Mouse (Mus musculus): Measurements from ENCODE around the gene Trio. TPM values are rescaled to one million over a fixed set of nuclear protein-coding genes. Genes with fewer than 3 reads are reported as not detected.
A peak's percentile ranks its signal among the peaks of the same experiment; 100 is the strongest.

Trio gene
- total RNA-seq, 1 experiment from 2014 or later: 24.6 TPM

DNA sequence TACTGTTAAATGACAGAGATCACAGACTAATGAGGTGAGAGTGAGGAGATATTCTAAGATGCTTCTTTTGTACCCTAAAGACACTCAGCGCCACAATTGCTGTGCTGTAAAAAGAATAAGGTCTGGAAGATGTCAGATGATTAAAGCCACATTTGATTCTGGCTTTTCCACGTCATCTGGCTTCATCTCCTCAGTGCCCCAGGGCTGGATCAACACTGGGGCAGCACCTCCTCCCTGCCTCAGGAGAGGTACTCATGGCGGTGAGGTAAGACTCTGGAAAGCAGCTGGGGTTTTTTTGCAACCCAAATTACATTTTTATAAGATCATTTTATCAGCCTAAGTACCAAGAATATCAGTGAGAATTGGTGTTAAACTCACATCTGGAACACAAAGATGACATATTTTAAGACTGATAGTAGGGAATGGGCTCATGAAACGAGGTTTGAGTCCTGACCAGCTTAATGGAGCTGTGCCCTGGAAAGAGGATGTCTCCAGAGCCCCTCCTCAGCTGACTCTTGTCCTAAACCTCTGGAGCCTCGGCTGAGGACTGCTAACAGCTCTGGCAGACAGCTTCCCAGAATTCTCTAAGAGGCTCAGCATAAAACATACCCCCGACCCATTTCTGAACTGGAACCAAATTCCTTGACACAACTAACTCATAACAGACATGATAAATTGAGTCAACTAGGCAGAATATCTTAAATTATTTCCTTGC, 210.8 kb downstream of the Trio start:
- ATAC-seq (replicated peaks in 1 of 2; ENCODE audit: insufficient read depth in 1 of 2, low FRiP score in 2 of 2, low TSS enrichment in 1 of 2, low read depth in 1 of 2, poor library complexity in 2 of 2, severe bottlenecking in 2 of 2): no peak

- ATAC-seq (replicated peaks in 1 of 2; ENCODE audit: insufficient read depth in 1 of 2, low FRiP score in 2 of 2, low TSS enrichment in 1 of 2, low read depth in 1 of 2, poor library complexity in 2 of 2, severe bottlenecking in 2 of 2): no peak
Measured at GRCm38 (mm10) chr15:27810793-27811488, 214.7 kb downstream of the Trio start.

- ATAC-seq (replicated peaks in 1 of 2; ENCODE audit: insufficient read depth in 1 of 2, low FRiP score in 2 of 2, low TSS enrichment in 1 of 2, low read depth in 1 of 2, poor library complexity in 2 of 2, severe bottlenecking in 2 of 2): no peak
Measured at GRCm38 (mm10) chr15:27810262-27810661, 215.4 kb downstream of the Trio start.

- peak; percentile 65 to 79 for ATAC-seq (replicated peaks in 1 of 2; ENCODE audit: insufficient read depth in 1 of 2, low FRiP score in 2 of 2, low TSS enrichment in 1 of 2, low read depth in 1 of 2, poor library complexity in 2 of 2, severe bottlenecking in 2 of 2)
Measured at GRCm38 (mm10) chr15:27808596-27809276, 216.9 kb downstream of the Trio start.

DNA sequence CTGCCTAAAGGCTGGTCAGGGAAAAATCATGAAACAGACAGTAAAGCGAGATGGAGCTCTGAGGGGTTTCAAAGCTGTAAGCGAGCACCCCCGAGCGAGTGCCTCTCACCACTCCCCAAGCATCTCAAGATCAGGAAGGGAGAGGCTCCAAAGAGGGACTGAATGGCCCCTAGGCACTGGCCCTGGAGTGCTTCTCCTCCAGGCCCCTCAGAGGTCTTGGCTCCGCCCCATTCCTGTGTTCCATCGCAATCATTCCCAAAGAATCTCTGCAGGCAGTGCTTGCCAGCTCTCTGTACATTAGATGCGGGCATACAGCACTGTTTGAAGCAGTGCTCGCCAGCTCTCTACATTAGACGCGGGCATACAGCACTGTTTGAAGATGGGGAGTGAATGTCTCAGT, 219.4 kb downstream of the Trio start:
- ATAC-seq (replicated peaks in 1 of 2; ENCODE audit: insufficient read depth in 1 of 2, low FRiP score in 2 of 2, low TSS enrichment in 1 of 2, low read depth in 1 of 2, poor library complexity in 2 of 2, severe bottlenecking in 2 of 2): no peak

DNA sequence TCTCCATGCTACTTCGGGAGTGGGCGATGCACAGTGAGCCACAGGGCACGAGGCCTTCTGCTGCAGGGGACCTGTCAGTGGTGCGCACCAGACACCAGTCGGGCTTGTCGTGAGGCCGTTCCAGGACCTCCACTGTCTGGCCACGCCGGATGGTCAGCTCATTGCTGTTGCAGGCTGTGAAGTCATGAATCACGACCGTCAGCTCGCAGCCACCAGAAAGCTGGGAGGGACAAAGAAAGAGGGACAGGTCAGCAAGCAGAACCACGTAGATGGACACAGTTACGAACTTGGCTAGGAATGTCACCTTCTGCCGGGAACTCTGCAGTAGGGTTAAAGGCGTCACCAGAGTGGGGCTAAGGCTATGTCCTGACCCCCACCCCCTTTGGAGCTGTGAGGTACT, 220.0 kb downstream of the Trio start:
- no peak for ATAC-seq (replicated peaks in 1 of 2; ENCODE audit: insufficient read depth in 1 of 2, low FRiP score in 2 of 2, low TSS enrichment in 1 of 2, low read depth in 1 of 2, poor library complexity in 2 of 2, severe bottlenecking in 2 of 2)

- ATAC-seq (replicated peaks in 1 of 2; ENCODE audit: insufficient read depth in 1 of 2, low FRiP score in 2 of 2, low TSS enrichment in 1 of 2, low read depth in 1 of 2, poor library complexity in 2 of 2, severe bottlenecking in 2 of 2): no peak
Measured at GRCm38 (mm10) chr15:27804447-27804846, 221.2 kb downstream of the Trio start.

GRCm38 (mm10) chr15:27803568-27804345, 221.9 kb downstream of the Trio start:
- ATAC-seq (replicated peaks in 1 of 2; ENCODE audit: insufficient read depth in 1 of 2, low FRiP score in 2 of 2, low TSS enrichment in 1 of 2, low read depth in 1 of 2, poor library complexity in 2 of 2, severe bottlenecking in 2 of 2): no peak

DNA sequence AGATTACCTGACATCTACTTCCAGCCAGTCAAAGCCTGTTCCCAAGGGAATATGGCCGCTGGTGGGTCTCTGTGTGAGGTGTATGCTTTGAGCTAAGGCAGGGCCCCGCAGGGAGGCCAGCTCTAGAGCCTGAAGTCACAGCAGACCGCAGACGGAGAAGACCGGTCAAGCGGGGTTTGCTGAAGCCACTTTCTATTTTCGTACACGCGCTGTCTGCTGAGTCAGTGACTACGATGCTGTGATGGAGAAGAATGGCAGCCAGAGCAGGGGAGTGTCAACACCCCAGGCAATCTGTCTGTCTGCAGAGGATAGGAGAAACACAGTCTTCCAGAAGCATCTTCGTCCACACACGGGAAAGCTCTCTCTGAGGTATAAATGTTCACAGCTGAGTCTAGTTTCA, 223.4 kb downstream of the Trio start:
- no peak for ATAC-seq (replicated peaks in 1 of 2; ENCODE audit: insufficient read depth in 1 of 2, low FRiP score in 2 of 2, low TSS enrichment in 1 of 2, low read depth in 1 of 2, poor library complexity in 2 of 2, severe bottlenecking in 2 of 2)

DNA sequence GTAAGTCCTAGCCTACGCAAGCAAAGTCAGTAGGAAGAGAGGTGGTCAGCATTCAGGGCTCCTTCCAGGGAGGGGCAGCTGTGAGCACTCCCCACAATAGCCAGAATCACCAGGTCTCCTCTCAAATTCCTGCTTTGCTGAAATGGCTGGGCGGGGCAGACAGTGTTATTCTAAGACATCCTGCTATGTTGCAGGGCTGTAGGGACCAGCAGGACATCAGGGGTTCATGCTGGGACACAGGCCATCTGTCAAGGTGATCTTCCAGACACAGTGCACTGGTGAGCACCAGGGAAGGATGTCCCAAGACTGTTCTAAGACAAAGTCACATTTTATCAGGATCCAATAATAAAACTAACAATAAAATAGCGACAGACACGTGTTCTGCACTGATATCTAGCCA, 224.5 kb downstream of the Trio start:
- no peak for ATAC-seq (replicated peaks in 1 of 2; ENCODE audit: insufficient read depth in 1 of 2, low FRiP score in 2 of 2, low TSS enrichment in 1 of 2, low read depth in 1 of 2, poor library complexity in 2 of 2, severe bottlenecking in 2 of 2)

DNA sequence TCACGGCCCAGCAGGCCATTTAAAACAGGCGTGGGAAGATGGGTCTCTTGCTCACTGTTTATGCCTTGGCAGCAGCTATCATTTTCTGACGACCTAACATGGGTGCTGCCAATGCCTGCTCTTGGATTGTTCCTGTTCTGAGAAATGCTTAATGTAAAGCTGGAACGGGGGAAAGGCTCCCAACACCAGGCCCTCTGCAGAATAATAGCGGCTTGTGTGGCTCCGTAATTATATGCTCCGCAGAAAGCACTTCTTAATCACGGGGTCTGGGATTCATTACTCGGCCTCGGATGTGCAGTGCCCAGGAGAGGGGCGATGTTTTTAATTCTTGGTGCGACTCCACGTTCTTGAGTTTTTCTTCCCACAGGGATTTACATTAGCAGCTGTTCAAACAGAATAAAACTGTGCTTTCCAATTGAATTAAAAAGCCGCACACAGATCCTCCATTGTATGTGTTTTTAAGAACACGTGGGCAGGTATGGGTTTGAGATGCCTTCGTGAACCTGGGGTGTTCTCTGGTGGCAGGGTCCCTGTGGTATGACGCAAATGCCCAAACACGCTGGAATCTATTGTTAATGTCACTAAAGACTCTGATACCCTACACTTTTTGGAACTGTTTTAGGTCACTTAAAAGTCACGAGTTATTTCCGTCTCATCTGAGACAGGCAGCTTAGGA, 228.0 kb downstream of the Trio start:
- ATAC-seq (replicated peaks in 1 of 2; ENCODE audit: insufficient read depth in 1 of 2, low FRiP score in 2 of 2, low TSS enrichment in 1 of 2, low read depth in 1 of 2, poor library complexity in 2 of 2, severe bottlenecking in 2 of 2): no peak

GRCm38 (mm10) chr15:27796868-27797222, 228.8 kb downstream of the Trio start:
- peak; percentile 28 to 33; a peak in 3 of 4 replicates for ATAC-seq (replicated peaks in 1 of 2; ENCODE audit: insufficient read depth in 1 of 2, low FRiP score in 2 of 2, low TSS enrichment in 1 of 2, low read depth in 1 of 2, poor library complexity in 2 of 2, severe bottlenecking in 2 of 2)

DNA sequence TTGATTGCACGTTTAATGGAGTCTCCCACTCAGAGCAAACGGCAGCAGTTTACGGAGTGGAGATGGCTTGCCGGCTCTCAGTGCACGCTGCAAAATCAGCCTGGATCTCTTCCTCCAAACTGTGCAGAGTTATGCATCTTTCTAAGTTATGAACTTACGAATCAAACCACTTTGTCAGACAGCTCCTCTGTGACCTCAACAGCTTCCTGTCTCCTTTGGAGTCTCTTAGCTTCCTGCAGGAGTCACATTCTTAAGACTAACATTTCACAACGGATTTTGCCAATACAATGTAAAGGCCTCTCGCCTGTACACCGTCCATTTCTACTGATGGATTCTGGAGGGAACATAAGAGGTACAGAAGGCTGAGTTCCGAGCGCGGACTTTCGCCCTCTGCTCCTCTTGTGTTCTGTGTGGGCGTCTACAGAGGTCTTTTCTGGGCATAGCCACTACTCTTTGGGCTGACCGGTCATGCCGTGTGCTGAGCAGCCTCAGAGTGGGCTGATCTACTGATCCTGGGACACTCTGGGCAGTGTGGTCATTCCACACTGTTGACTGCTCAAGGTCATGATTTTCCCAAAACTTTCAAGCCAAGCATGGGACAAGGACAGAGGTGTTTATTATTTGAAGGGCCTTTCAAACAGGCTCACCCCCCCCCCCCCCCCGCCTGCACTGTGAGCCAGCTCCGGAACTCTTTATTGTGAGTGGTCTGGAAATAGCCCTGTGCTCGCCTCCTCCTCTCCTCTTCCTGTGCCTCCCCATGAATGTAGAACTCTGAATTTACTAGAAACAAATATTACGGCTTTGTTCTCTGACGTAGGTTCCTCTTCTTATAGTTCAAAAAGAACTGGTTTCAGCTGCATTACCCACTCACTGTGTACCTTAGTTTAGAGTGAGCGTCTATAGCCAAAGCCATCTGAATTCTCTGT, 229.4 kb downstream of the Trio start:
- peak; percentile 39 to 64 for ATAC-seq (replicated peaks in 1 of 2; ENCODE audit: insufficient read depth in 1 of 2, low FRiP score in 2 of 2, low TSS enrichment in 1 of 2, low read depth in 1 of 2, poor library complexity in 2 of 2, severe bottlenecking in 2 of 2)

- no peak for ATAC-seq (replicated peaks in 1 of 2; ENCODE audit: insufficient read depth in 1 of 2, low FRiP score in 2 of 2, low TSS enrichment in 1 of 2, low read depth in 1 of 2, poor library complexity in 2 of 2, severe bottlenecking in 2 of 2)
Measured at GRCm38 (mm10) chr15:27793284-27793683, 232.4 kb downstream of the Trio start.

- ATAC-seq (replicated peaks in 1 of 2; ENCODE audit: insufficient read depth in 1 of 2, low FRiP score in 2 of 2, low TSS enrichment in 1 of 2, low read depth in 1 of 2, poor library complexity in 2 of 2, severe bottlenecking in 2 of 2): no peak
Measured at GRCm38 (mm10) chr15:27792473-27792872, 233.2 kb downstream of the Trio start.

DNA sequence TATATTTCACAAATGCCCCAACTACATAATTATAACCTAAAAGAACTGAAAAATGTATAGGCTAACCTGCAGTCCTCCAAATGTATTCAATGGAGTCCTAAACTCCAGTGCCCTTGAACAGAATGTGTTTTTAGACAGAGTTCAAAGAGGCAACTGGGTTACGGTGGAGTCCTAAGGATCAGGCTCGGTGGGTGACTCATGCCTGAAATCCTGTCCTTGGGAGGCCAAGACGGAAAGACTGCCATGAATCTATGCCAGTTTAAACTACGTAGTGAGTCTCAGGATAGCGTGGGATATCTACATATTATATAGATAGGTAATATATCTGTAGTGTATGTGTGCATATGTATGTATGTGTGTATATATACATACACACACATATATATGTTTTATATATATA, 234.5 kb downstream of the Trio start:
- no peak for ATAC-seq (replicated peaks in 1 of 2; ENCODE audit: insufficient read depth in 1 of 2, low FRiP score in 2 of 2, low TSS enrichment in 1 of 2, low read depth in 1 of 2, poor library complexity in 2 of 2, severe bottlenecking in 2 of 2)
